Mouse (Mus musculus) liver, postnatal 0 days (tissue): ENCODE measurements around the gene Gm9817. TPM values are rescaled to one million over a fixed set of nuclear protein-coding genes. Genes with fewer than 3 reads are reported as not detected.

Experiments used
- ATAC-seq: fragments of 200-750 bp; cut with Nextera tagmentation; 2 replicates; pipeline ENCODE4 v1.8.0; 2017; ENCODE audit warnings: mild to moderate bottlenecking, moderate library complexity
- DNase-seq: peaks from one replicate; pipeline ENCODE4 v3.0.0-alpha.2; 2016
- H3K27ac ChIP-seq: fragments of 300-500 bp; sonication (generic); 2 replicates; pipeline ENCODE4 v1.5.1; 2014; ENCODE audit warnings: antibody characterized with exemption, moderate library complexity, mild to moderate bottlenecking, low read depth
- H3K27me3 ChIP-seq: fragments of 300-500 bp; sonication (generic); 2 replicates; pipeline ENCODE4 v1.6.1; 2014; ENCODE audit warnings: low read length, control low read depth, mixed read lengths; ENCODE audit not compliant: insufficient read depth
- H3K36me3 ChIP-seq: fragments of 300-500 bp; sonication (generic); replicated peaks from 2 replicates; pipeline ENCODE4 v1.6.1; 2014; ENCODE audit warnings: mild to moderate bottlenecking, control low read depth, low read length, moderate library complexity, mixed read lengths; ENCODE audit not compliant: insufficient read depth
- H3K4me1 ChIP-seq: fragments of 300-500 bp; sonication (generic); 2 replicates; pipeline ENCODE4 v1.6.1; 2014; ENCODE audit warnings: antibody characterized with exemption, mild to moderate bottlenecking, control low read depth; ENCODE audit not compliant: insufficient read depth
- H3K4me2 ChIP-seq: fragments of 300-500 bp; sonication (generic); 2 replicates; pipeline ENCODE4 v1.6.1; 2014; ENCODE audit warnings: low read depth, mild to moderate bottlenecking, low read length, moderate library complexity, mixed read lengths
- H3K4me3 ChIP-seq: fragments of 300-500 bp; sonication (generic); 2 replicates; pipeline ENCODE4 v1.5.1; 2014; ENCODE audit warnings: low read depth, low read length
- H3K9ac ChIP-seq: fragments of 300-500 bp; sonication (generic); replicated peaks from 2 replicates; pipeline ENCODE4 v1.6.1; 2014; ENCODE audit warnings: mild to moderate bottlenecking, moderate library complexity
- H3K9me3 ChIP-seq: fragments of 300-500 bp; sonication (generic); 2 replicates; pipeline ENCODE4 v1.6.1; 2016; ENCODE audit warnings: mild to moderate bottlenecking, control low read depth, low read length, mixed read lengths
- CTCF ChIP-seq: sonication (generic); IDR thresholded peaks from 2 replicates; pipeline ENCODE4 v1.5.1; 2016; ENCODE audit warnings: antibody characterized with exemption, low read depth
- EP300 ChIP-seq: IDR thresholded peaks from 2 replicates; pipeline ENCODE4 v1.6.1; 2016; ENCODE audit warnings: antibody characterized with exemption, low read depth, mild to moderate bottlenecking
- WGBS: fragments of 180-500 bp; shearing (Covaris S2); extraction: QIAGEN DNeasy Blood & Tissue Kit; methylation state at CpG from one replicate; pipeline ENCODE4 v1.1.7; 2014; ENCODE audit not compliant: insufficient replicate concordance; 5-methylcytosine and 5-hydroxymethylcytosine counted together
- polyA plus RNA-seq: library from polyadenylated mRNA; unstranded; fragments of >200 nt; fragmentation: Nextera tagmentation; extraction: Ambion mirVana; gene quantifications from 2 replicates; pipeline ENCODE4 v1.2.1, GENCODE M21; 2015

The Gm9817 gene
- polyA plus RNA-seq, 1 experiment from 2014 or later, result not detected

GRCm38 (mm10) chr13:45092816-45093215 lies 14.3 kb downstream of the Gm9817 start:
- no peak for TF ChIP-seq CTCF
- TF ChIP-seq EP300, result no peak
- no peak overlapping the region for H3K27ac ChIP-seq
- no peaks in the 10 kb centered on the region for H3K9me3 ChIP-seq
- 60% methylated on average over 4 of the region's 4 CpGs for WGBS
- H3K4me1 ChIP-seq, result peaks cover 2% of the 10 kb centered on the region; the same call in 1 of the 2 replicates
- no peak overlapping the region for H3K9ac ChIP-seq
- H3K27me3 ChIP-seq, result peaks cover 53% of the 10 kb centered on the region
- DNase-seq (no peak), ATAC-seq (no peak)
- no peak overlapping the region for H3K4me2 ChIP-seq
- H3K36me3 ChIP-seq, result no peaks in the 10 kb centered on the region
- no peak overlapping the region for H3K4me3 ChIP-seq

DNA sequence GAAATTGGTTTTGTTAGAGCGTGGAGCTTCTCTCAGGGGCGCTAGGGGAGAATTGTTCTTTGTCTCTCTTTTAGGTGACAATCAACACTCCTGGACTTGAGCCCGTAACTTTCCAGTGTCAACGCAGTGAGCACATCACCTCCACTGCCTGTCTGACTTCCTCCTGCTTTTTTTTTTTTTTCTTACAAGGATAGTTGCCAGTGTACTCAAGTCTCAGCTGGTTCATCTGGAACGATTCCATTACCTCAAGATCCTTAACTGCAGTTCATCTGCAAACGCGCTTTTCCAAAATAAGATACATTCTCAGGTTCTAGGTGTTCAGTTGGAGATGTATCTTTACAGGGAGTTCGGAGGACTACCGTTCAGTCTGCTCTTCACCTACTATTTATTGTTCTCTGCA lies 16.5 kb downstream of the Gm9817 start:
- Histone ChIP-seq H3K27me3 (peaks cover 56% of the 10 kb centered on the region), H3K9me3 (no peaks in the 10 kb centered on the region), H3K4me1 (no peaks in the 10 kb centered on the region), H3K36me3 (no peaks in the 10 kb centered on the region), H3K27ac (no peak overlapping the region), H3K4me3 (no peak overlapping the region), H3K4me2 (no peak overlapping the region), H3K9ac (no peak overlapping the region)
- ATAC-seq (no peak), DNase-seq (no peak)
- WGBS, result 77% methylated on average over 9 of the region's 9 CpGs
- TF ChIP-seq EP300, result no peak
- no peak for TF ChIP-seq CTCF

GRCm38 (mm10) chr13:45099582-45100229 lies 21.2 kb downstream of the Gm9817 start:
- no peak for ATAC-seq
- no peak for TF ChIP-seq CTCF
- no peak for TF ChIP-seq EP300
- H3K27me3 ChIP-seq, result peaks cover 37% of the 10 kb centered on the region

GRCm38 (mm10) chr13:45106480-45106879 lies 28.0 kb downstream of the Gm9817 start:
- no peaks in the 10 kb centered on the region for H3K9me3 ChIP-seq
- H3K27ac ChIP-seq, result no peak overlapping the region
- WGBS, result 69% methylated on average over 3 of the region's 3 CpGs
- H3K4me1 ChIP-seq, result peaks cover 5% of the 10 kb centered on the region; the same call in 1 of the 2 replicates
- peaks cover 26% of the 10 kb centered on the region; the same call in 1 of the 2 replicates for H3K27me3 ChIP-seq
- no peak overlapping the region for H3K9ac ChIP-seq
- no peaks in the 10 kb centered on the region for H3K36me3 ChIP-seq
- ATAC-seq, result no peak
- no peak overlapping the region for H3K4me3 ChIP-seq
- DNase-seq, result no peak
- TF ChIP-seq CTCF (no peak), EP300 (no peak)
- no peak overlapping the region for H3K4me2 ChIP-seq

More at GRCm38 (mm10) chr13:45099582-45100229, 21.2 kb downstream of the Gm9817 start:
- no peak overlapping the region for H3K4me2 ChIP-seq
- no peak overlapping the region for H3K4me3 ChIP-seq
- no peak overlapping the region for H3K27ac ChIP-seq
- H3K4me1 ChIP-seq, result no peaks in the 10 kb centered on the region
- H3K36me3 ChIP-seq, result no peaks in the 10 kb centered on the region
- H3K9me3 ChIP-seq, result no peaks in the 10 kb centered on the region
- WGBS, result 60% methylated on average over 10 of the region's 10 CpGs
- DNase-seq, result no peak
- H3K9ac ChIP-seq, result no peak overlapping the region

GRCm38 (mm10) chr13:45108851-45109390 lies 30.4 kb downstream of the Gm9817 start:
- ATAC-seq (peak; percentile 68), DNase-seq (peak; percentile 33)
- Histone ChIP-seq H3K4me2 (0 out of 2 replicates have a peak overlapping the region, but pooled peaks have one; percentile 5), H3K27me3 (peaks cover 24% of the 10 kb centered on the region; the same call in 1 of the 2 replicates), H3K9me3 (no peaks in the 10 kb centered on the region), H3K9ac (no peak overlapping the region), H3K4me3 (no peak overlapping the region), H3K4me1 (peaks cover 5% of the 10 kb centered on the region; the same call in 1 of the 2 replicates), H3K36me3 (no peaks in the 10 kb centered on the region), H3K27ac (peak overlapping the region; percentile 64)
- 12% methylated on average over 7 of the region's 7 CpGs for WGBS
- peak; percentile 58; the same call in 1 of the 2 replicates for TF ChIP-seq EP300
- no peak for TF ChIP-seq CTCF

- no peaks in the 10 kb centered on the region for H3K4me1 ChIP-seq
- no peak for DNase-seq
- H3K9me3 ChIP-seq, result no peaks in the 10 kb centered on the region
- H3K4me3 ChIP-seq, result no peak overlapping the region
- peaks cover 13% of the 10 kb centered on the region; the same call in 1 of the 2 replicates for H3K27me3 ChIP-seq
- no peak overlapping the region for H3K27ac ChIP-seq
- WGBS, result 57% methylated on average over 5 of the region's 5 CpGs
- no peak overlapping the region for H3K9ac ChIP-seq
- no peak overlapping the region for H3K4me2 ChIP-seq
- TF ChIP-seq EP300 (no peak), CTCF (peak; percentile 22)
- ATAC-seq, result no peak
- H3K36me3 ChIP-seq, result no peaks in the 10 kb centered on the region
Measured at GRCm38 (mm10) chr13:45118375-45118774, 39.9 kb downstream of the Gm9817 start.
